Mouse (Mus musculus): Measurements from ENCODE around the gene Lrrc4c. TPM values are rescaled to one million over a fixed set of nuclear protein-coding genes. Genes with fewer than 3 reads are reported as not detected.

Lrrc4c gene
- total and polyA plus RNA-seq, 3 experiments: not detected

DNA sequence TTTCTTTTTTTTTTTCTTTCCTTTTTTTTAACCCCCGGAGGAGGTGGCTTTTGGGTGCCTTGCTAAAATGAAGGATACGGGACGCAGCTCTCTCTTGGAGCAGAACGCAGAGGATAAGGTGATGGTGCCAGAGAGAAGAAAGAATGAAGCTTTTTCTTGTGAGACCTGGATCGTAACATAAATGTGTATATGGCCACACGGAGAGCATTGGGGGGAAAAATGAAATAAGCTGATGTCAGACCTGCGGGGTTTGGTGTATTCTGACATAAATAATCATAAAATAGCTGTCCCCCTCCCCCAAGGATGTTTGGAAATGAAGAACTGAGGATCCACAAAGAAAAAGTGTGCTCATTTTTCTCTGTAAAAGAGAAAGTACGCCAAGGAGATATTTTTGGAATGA is 1149.7 kb downstream of the Lrrc4c start:
- DNase-seq (ENCODE audit: extremely low read depth): no peak
- dilution Hi-C loops (cut with MboI; ENCODE audit: extremely low pct_ligation_motif_present, extremely low pct_unique_long_range_greater_than_20kb, low sequenced_read_pairs): no loop called here
- in situ Hi-C loops (cut with MboI; ENCODE audit: low pct_ligation_motif_present, low pct_unique_long_range_greater_than_20kb, low sequenced_read_pairs): no loop called here
- peaks cover 26% of the 10 kb centered on the region for H3K9me3 ChIP-seq (replicated peaks; ENCODE audit: low read length)
- H3K27ac ChIP-seq (ENCODE audit: insufficient read depth, low read depth): no peak overlapping the region
- no peaks in the 10 kb centered on the region for H3K27me3 ChIP-seq (replicated peaks)
- H3K4me2 ChIP-seq (ENCODE audit: insufficient read depth, low read depth, poor library complexity, severe bottlenecking): no peak overlapping the region
- no peak overlapping the region for H3K4me3 ChIP-seq (replicated peaks in 1 of 3; ENCODE audit: low read depth in 2 of 3, low read length in 2 of 3, poor library complexity in 1 of 3)
- H3K79me2 ChIP-seq (replicated peaks; ENCODE audit: control insufficient read depth, extremely low read depth, insufficient read depth, poor library complexity, severe bottlenecking): no peaks in the 10 kb centered on the region
- H3K9ac ChIP-seq (ENCODE audit: insufficient read depth, low read depth): no peak overlapping the region
- TF ChIP-seq SMC3 (IDR thresholded peaks at IDR 0.05; ENCODE audit: low read depth, low read length) (no peak), CTCF (conservative IDR thresholded peaks at IDR 0.05 in 1 of 2, IDR thresholded peaks at IDR 0.05 in 1 of 2; ENCODE audit: low read depth in 2 of 2, low read length in 2 of 2) (no peak)
- H3K4me1 ChIP-seq (ENCODE audit: control insufficient read depth in 1 of 2, insufficient read depth in 2 of 2): no peaks in the 10 kb centered on the region
- no peaks in the 10 kb centered on the region for H3K36me3 ChIP-seq (replicated peaks in 1 of 2; ENCODE audit: control insufficient read depth in 1 of 2, insufficient read depth in 1 of 2, low read length in 1 of 2)

DNA sequence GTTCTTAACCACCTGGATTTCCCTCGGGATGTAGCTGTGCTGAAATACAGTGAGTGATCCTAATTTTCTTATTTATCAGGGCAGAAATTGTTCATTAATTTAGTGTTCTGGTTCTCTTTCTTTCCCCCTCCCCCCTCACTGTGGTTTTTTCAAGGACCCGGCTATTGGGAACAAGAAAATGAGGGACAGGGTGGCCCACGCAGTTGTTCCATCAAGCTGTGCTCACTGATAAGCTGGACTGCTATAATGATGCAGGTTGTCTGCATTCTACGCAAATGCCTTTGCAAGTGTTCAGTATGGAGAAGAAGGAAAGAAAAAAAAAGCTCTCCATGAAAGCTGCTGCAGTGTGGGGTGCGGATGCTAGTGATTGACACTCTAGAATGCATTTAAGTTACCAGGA is 1150.4 kb downstream of the Lrrc4c start:
- no peak overlapping the region for H3K4me3 ChIP-seq (replicated peaks in 1 of 3; ENCODE audit: low read depth in 2 of 3, low read length in 2 of 3, poor library complexity in 1 of 3)
- no peaks in the 10 kb centered on the region for H3K4me1 ChIP-seq (ENCODE audit: control insufficient read depth in 1 of 2, insufficient read depth in 2 of 2)
- H3K27ac ChIP-seq (ENCODE audit: insufficient read depth, low read depth): no peak overlapping the region
- in situ Hi-C loops (cut with MboI; ENCODE audit: low pct_ligation_motif_present, low pct_unique_long_range_greater_than_20kb, low sequenced_read_pairs): no loop called here
- dilution Hi-C loops (cut with MboI; ENCODE audit: extremely low pct_ligation_motif_present, extremely low pct_unique_long_range_greater_than_20kb, low sequenced_read_pairs): no loop called here
- H3K36me3 ChIP-seq (replicated peaks in 1 of 2; ENCODE audit: control insufficient read depth in 1 of 2, insufficient read depth in 1 of 2, low read length in 1 of 2): no peaks in the 10 kb centered on the region
- no peak overlapping the region for H3K9ac ChIP-seq (ENCODE audit: insufficient read depth, low read depth)
- no peaks in the 10 kb centered on the region for H3K79me2 ChIP-seq (replicated peaks; ENCODE audit: control insufficient read depth, extremely low read depth, insufficient read depth, poor library complexity, severe bottlenecking)
- DNase-seq (ENCODE audit: extremely low read depth): no peak
- no peak for TF ChIP-seq TCF12 (IDR thresholded peaks at IDR 0.05; ENCODE audit: low read depth, low read length)
- no peak for TF ChIP-seq IRF4 (IDR thresholded peaks at IDR 0.05; ENCODE audit: low read depth, low read length)
- H3K27me3 ChIP-seq (replicated peaks): no peaks in the 10 kb centered on the region
- peaks cover 29% of the 10 kb centered on the region for H3K9me3 ChIP-seq (replicated peaks; ENCODE audit: low read length)
- no peak overlapping the region for H3K4me2 ChIP-seq (ENCODE audit: insufficient read depth, low read depth, poor library complexity, severe bottlenecking)

DNA sequence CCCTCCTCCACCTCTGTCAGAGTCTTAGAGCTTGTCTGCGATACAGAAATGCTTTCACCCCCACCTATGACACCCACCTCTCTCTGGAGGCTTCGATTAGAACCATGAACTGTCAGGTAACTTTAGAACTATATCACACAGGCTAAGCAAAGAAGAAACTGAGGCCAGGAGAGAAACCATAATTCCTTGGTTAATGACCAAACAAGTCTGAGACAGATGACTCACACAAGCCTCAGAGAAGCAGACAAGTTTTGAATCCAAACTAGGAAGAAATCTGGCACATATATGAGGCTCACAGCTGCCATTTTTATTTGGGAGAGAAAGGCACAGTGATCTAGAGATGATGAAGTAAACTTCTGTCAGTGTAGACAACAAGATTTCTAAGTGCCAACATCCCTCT is 1151.4 kb downstream of the Lrrc4c start:
- no peak overlapping the region for H3K4me3 ChIP-seq (replicated peaks in 1 of 3; ENCODE audit: low read depth in 2 of 3, low read length in 2 of 3, poor library complexity in 1 of 3)
- H3K4me1 ChIP-seq (ENCODE audit: control insufficient read depth in 1 of 2, insufficient read depth in 2 of 2): no peaks in the 10 kb centered on the region
- in situ Hi-C loops (cut with MboI; ENCODE audit: low pct_ligation_motif_present, low pct_unique_long_range_greater_than_20kb, low sequenced_read_pairs) (no loop called here), dilution Hi-C loops (cut with MboI; ENCODE audit: extremely low pct_ligation_motif_present, extremely low pct_unique_long_range_greater_than_20kb, low sequenced_read_pairs) (no loop called here)
- peaks cover 28% of the 10 kb centered on the region for H3K9me3 ChIP-seq (replicated peaks; ENCODE audit: low read length)
- no peaks in the 10 kb centered on the region for H3K36me3 ChIP-seq (replicated peaks in 1 of 2; ENCODE audit: control insufficient read depth in 1 of 2, insufficient read depth in 1 of 2, low read length in 1 of 2)
- no peak overlapping the region for H3K4me2 ChIP-seq (ENCODE audit: insufficient read depth, low read depth, poor library complexity, severe bottlenecking)
- no peak overlapping the region for H3K9ac ChIP-seq (ENCODE audit: insufficient read depth, low read depth)
- no peak overlapping the region for H3K27ac ChIP-seq (ENCODE audit: insufficient read depth, low read depth)
- no peaks in the 10 kb centered on the region for H3K79me2 ChIP-seq (replicated peaks; ENCODE audit: control insufficient read depth, extremely low read depth, insufficient read depth, poor library complexity, severe bottlenecking)
- no peak for DNase-seq (ENCODE audit: extremely low read depth)
- TF ChIP-seq TBP (conservative IDR thresholded peaks at IDR 0.05; ENCODE audit: low read depth, low read length) (no peak), KAT2A (IDR thresholded peaks at IDR 0.05; ENCODE audit: insufficient replicate concordance, low read length) (no peak), CHD2 (IDR thresholded peaks at IDR 0.05; ENCODE audit: low read length) (no peak), MXI1 (IDR thresholded peaks at IDR 0.05; ENCODE audit: low read depth, low read length) (no peak), UBTF (IDR thresholded peaks at IDR 0.05; ENCODE audit: low read depth, low read length) (no peak), MYC (IDR thresholded peaks at IDR 0.05; ENCODE audit: low read depth, low read length) (no peak), PAX5 (IDR thresholded peaks at IDR 0.05; ENCODE audit: low read length) (no peak), ETS1 (conservative IDR thresholded peaks at IDR 0.05; ENCODE audit: low read depth, low read length) (no peak), IRF4 (IDR thresholded peaks at IDR 0.05; ENCODE audit: low read depth, low read length) (no peak), CTCF (conservative IDR thresholded peaks at IDR 0.05 in 1 of 2, IDR thresholded peaks at IDR 0.05 in 1 of 2; ENCODE audit: low read depth in 2 of 2, low read length in 2 of 2) (no peak)
- H3K27me3 ChIP-seq (replicated peaks): no peaks in the 10 kb centered on the region

Measured in CH12.LX (cell line).